Mouse (Mus musculus) frontal cortex, postnatal 14 days (tissue): ENCODE results near the gene Haao.
"Not testable (repeated sequence)": the region's sequence is repeated elsewhere in the genome, so short reads cannot be mapped to it uniquely, and the experiment has no call there.

Experiments used
- DNase-seq, 2 experiments: peaks; one replicate each; pipeline ENCODE4 v3.0.0; 2022; ENCODE audit warnings: low spot score in 2 of 2

The Haao gene

GRCm38 (mm10) chr17:83866582-83866981 is 18.8 kb upstream of the Haao start:
- no peak for DNase-seq

DNA sequence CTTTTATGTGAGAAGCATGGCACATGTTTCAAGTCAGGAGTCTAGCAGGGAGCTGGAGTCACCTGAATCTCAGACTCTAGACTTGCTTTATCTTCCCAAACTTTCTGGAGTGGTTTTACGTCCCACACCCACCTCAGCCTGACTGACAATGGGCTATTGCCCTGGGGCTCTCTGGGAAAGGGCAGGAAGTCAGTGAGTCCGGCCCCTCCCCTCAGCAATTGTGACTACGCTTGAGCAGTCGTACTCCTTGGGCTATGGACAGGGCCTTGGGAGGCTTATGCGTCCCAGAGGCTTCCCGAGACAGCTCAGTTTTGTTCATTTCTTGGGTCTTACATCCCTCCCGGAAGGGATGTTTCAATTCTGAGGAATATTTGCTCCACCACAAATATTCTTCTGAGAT is 17.6 kb upstream of the Haao start:
- no peak for DNase-seq

- DNase-seq: no peak
Measured at GRCm38 (mm10) chr17:83862134-83862881, 14.5 kb upstream of the Haao start.

DNA sequence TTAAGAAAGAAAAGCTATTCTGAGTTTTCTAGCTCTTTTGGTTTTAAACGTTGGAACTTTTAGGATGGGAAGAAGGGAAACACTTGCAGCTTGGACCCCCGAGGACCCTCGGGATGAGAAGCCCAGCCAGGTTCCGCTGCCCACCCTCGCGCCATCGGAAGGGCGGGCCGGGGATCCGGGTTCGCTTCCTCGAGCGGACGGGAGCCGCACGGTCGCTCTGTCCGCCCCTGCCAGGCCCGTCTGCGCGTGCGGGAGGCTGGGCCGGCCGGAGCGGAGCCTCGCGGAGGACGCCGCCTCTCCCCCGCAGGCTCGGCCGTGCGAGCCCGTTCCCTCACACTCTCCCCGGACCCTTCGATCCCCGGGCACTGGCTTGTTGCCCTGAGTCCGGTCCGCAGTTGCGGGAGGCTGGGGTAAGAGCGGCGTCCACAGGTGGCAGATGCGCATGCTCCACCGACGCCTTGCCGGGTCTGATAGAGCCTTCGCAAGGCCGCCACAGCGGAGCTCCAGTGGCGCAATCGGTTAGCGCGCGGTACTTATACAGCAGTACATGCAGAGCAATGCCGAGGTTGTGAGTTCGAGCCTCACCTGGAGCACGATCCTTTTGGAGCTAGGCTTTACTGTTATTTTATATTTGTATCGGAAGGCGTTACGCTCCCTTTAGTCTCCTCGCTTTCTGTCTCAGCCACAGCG is 13.8 kb upstream of the Haao start:
- DNase-seq: peak; percentile 94 to 99

- DNase-seq: not testable (repeated sequence)
Measured at GRCm38 (mm10) chr17:83860968-83861367, 13.2 kb upstream of the Haao start.

DNA sequence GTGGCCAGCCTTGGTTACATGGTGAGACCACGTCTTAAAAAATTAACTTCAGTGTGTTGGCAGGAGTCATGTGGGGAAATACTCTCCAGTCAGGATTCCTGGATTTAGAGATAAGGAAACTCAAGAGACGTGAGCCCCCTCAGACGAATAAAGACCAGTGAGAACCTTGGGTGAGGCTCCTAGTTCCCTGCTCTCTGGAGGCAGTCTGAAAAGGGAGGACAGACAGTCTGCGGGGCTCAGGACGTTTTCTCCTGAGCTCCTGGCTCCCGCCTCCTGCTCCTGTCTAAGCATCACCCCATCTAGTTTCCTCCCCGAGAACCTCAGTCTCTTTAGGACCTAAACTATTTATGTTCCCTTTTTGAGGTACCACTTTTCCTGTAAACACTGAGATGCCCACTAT is 12.5 kb upstream of the Haao start:
- DNase-seq: no peak

DNA sequence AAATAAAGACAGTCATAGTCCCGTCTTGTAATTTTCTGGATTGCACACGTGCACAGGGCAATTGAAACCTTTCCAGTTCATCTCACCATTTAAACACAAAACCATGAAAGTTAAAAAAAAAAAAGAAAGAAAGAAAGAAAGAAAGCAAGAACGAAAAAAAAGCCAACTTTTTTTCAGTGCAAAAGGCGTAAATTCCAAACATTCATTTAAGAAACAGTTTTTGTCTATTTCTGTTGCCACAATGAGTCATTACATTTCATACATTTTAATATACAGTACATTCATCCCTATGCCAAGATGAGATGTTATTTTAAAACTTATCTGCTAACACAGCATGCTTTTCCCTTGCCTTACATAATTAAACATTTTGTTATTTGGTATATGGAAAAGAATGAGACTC is 11.9 kb upstream of the Haao start:
- no peak for DNase-seq

GRCm38 (mm10) chr17:83858413-83858812 is 10.7 kb upstream of the Haao start:
- DNase-seq: no peak

- no peak for DNase-seq
Measured at GRCm38 (mm10) chr17:83854284-83854918, 6.6 kb upstream of the Haao start.

DNA sequence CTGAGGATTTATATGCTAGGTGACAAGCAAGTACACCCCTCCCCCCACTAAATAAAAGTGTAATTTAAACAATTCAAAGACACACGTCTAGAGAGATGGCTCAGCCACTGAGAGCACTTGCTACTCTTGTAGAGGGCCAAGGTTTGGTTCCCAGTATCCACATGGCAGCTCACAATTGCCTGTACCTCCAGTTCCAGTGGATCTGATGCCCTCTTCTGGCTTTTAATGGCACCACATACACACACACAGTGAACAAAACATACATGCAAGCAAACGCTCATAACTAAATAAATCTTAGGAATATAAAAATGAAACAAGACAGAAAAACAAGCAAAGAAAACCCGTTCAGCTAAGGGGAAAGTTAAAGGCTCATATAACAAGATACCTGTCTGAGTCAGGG is 6.1 kb upstream of the Haao start:
- no peak for DNase-seq

DNA sequence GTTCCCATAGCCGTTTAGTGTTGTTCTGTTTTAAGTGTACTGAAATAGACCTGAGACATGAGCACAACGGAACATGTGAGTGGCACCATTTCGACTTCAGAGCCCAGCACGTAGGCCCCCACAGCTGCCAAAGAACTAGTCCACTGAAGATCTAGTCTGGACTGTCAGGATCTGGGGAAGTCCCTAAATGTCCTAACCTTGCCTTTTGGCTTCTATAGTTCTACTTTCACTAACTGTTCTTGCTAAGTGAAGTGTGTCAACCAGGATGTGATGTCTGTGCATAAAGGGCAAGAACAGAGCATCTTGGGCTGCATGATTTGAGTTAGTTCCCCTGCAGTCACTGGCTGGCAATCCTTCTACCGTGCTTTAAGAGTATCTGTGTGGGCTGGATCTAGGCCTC is 3.1 kb upstream of the Haao start:
- no peak for DNase-seq

GRCm38 (mm10) chr17:83850458-83850857 is 2.7 kb upstream of the Haao start:
- DNase-seq: peak; percentile 67 to 91

GRCm38 (mm10) chr17:83849717-83850116 is 2.0 kb upstream of the Haao start:
- no peak for DNase-seq

- no peak for DNase-seq
Measured at GRCm38 (mm10) chr17:83849081-83849675, 1.4 kb upstream of the Haao start.

- no peak for DNase-seq
Measured at GRCm38 (mm10) chr17:83848482-83848881, 719 bp upstream of the Haao start.

- DNase-seq: no peak
Measured at GRCm38 (mm10) chr17:83847100-83847499, 663 bp downstream of the Haao start.

- DNase-seq: no peak
Measured at GRCm38 (mm10) chr17:83846301-83847021, 1.3 kb downstream of the Haao start.

- DNase-seq: no peak
Measured at GRCm38 (mm10) chr17:83845538-83845937, 2.2 kb downstream of the Haao start.

- DNase-seq: no peak
Measured at GRCm38 (mm10) chr17:83843780-83844179, 4.0 kb downstream of the Haao start.

DNA sequence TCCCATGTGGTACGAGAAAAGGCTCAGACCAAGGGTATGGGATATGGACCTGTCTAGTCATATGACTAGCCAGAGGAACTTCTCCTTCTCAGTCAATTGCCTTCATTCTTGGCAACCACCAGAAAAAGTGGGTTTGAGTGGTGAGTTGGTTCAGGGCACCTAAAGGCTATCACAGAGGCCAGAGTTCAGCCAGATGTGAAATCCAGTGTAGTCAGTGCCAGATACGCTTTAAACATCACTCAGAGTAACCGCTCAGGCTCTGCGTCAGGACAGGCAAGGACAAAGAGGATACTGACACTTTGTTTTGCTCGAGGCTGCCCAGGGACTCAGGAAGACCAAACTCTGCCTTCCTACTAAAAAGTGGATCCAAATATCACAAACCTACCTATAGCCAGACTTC is 6.8 kb downstream of the Haao start:
- no peak for DNase-seq

- DNase-seq: no peak
Measured at GRCm38 (mm10) chr17:83839132-83839531, 8.6 kb downstream of the Haao start.

DNA sequence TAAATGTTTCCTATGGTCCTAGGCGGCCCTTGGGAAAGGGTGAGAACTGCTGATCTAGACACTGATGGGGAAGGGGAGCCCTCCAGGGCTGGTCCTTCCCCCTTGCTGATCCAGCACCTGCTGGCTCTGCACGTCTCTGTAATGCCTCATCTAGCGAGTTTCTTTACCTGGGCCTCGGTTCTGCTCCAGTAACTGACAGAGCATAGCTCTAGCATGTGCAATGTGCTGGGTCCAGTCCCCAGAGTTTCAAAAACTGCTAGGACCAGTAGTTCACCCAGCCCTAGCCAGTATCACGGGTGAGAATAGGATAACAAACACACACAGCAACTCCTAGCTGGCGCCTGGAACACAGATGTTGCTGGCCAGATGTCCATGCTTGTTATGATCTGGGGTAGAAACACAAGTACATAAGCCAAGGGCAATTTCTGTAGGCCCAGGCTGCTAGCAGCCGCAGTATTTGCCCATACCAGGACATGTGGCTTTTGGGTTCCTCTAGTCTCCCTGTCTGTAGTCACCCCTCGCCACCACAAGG is 10.0 kb downstream of the Haao start:
- no peak for DNase-seq
